Mouse (Mus musculus): ENCODE measurements around the gene Dab2.

Dab2 gene

GRCm38 (mm10) chr15:6299554-6299953 lies at the start of gene Dab2:
TSS of gene Dab2 (plus strand) at chr15:6299788.
- DNase-seq (ENCODE audit: low read depth), result no peak

DNA sequence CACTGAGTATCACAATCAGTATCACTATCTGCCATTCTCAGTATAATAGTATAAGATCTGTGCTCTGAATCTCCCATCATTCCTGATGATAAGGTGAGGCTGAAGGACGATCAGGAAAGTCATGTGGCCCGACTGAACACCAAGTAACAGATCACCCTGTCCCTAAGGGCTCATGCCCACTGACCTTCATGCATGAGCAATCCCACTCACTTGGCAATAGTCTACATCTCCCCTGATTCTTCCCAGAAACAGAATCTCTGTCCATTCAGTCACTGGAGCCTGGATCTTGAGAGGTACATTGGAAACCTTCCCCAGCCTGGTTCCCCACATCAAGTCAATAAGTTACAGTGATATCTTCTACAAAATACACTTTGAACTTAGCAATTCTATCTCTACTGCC lies 46.1 kb upstream of the Dab2 start:
- no peak for DNase-seq (ENCODE audit: low read depth)

DNA sequence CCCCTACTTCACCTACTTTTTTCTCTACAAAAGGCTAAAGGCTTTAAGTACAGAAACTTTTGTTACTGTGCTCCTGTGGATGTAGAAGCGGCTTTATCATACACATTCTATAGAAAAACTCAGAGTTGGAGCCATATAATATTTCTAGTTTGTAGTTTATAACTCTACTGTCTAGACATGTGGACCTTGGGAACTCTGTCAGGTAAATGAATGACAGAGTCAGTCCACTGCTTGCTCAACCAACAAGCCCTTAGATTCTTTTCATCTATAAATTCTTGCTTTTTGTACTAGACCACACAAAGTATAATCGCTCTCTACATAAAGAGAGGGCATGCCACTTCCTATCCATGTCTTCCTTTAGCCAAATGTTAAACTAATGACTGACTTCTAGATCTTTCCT lies 45.2 kb upstream of the Dab2 start:
- no peak for DNase-seq (ENCODE audit: low read depth)

- no peak for DNase-seq (ENCODE audit: low read depth)
These were observed 42.5 kb upstream of the Dab2 start for GRCm38 (mm10) chr15:6257049-6257448.

GRCm38 (mm10) chr15:6259957-6260740 lies 39.4 kb upstream of the Dab2 start:
- no peak for DNase-seq (ENCODE audit: low read depth)

- DNase-seq (ENCODE audit: low read depth), result no peak
These were observed 38.7 kb upstream of the Dab2 start for GRCm38 (mm10) chr15:6260741-6261430.

DNA sequence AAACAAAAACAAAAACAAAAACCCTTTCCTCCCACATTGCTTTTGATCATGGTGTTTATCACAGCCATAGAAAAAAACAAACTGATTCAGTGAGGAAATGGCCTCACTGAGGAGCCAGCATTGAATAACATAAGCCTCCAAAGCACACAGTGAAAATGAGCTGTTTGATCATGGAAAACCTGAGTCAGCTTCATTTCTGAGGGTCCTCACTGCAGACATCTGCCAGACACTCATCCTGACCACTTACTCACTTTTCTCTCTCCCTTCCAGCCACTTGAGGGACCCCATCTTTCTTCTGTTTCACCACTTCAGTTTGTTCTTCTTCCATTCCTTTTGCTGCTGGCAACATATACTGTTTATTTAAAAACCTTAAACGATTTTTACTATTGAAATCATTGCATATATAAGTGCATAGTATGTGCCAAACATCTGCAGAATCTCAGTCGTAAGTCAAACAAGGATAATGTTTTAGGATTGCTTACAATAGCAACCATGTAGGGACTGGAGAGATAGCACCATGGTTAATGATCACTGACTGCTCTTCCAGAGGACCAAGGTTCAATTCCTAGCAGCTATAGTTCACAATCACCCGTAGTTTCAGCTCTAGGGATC lies 32.3 kb upstream of the Dab2 start:
- DNase-seq (ENCODE audit: low read depth), result no peak

- DNase-seq (ENCODE audit: low read depth), result no peak
These were observed 20.8 kb upstream of the Dab2 start for GRCm38 (mm10) chr15:6278606-6279468.

DNA sequence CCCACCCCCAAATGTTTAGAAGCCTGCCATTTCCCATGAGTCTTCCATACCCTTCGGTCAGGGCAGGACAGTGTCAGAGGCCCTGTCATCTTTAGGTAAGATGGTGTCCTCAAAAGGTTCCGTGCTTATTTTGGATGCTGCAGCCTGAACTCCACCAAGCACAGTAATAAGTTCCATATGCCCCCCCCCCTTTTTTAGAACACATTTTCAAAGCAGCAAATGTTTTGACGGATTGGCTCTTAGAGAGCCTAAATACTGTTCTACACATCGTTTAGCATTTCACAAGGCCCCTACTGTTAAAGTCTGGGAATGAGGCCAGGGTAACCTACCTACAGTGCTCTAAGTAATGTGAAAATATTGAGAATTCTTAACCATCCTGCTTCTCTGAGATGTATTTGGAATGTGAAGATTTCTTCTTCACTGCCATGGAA lies 19.6 kb upstream of the Dab2 start:
- no peak for DNase-seq (ENCODE audit: low read depth)

DNA sequence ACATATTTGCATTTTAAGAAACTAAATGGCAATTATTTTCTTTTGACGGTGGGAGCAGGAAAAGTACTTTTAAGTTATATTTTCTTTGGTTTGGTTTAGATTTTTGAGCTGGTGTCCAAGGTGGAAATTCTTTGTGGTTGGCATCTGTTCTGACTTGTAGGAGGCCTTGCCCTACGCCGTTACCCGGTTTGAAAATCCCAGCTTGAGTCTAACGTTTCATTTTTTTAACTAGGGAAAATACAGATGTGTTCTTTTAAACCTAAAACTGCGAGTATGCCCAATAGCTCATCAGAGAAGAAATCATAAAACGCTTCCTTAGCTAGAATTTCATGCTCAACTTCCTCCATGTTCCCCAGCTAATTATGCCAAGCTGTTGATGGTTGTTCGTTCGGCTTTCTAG lies 16.3 kb upstream of the Dab2 start:
- no peak for DNase-seq (ENCODE audit: low read depth)

GRCm38 (mm10) chr15:6296071-6296470 lies 3.5 kb upstream of the Dab2 start:
- DNase-seq (ENCODE audit: low read depth), result no peak

DNA sequence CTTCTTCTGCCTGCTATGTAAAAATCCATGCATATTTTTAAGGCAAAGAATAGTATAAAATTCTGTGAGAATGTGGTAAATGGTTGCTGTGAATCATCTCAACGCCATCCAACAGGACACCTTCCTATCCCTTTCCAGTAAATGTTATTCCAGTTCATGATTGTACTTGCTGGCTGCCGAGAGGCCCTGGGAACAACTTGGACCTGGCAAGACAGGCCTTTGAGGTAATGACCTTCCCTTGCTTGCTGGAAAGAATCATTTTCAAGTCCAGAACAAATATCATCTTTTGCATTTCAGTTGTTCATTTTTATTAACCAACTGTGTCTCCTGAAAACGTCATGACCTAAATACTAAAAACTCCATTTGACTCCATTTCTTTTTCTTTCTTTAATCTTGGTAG lies 862 bp upstream of the Dab2 start:
- no peak for DNase-seq (ENCODE audit: low read depth)

DNA sequence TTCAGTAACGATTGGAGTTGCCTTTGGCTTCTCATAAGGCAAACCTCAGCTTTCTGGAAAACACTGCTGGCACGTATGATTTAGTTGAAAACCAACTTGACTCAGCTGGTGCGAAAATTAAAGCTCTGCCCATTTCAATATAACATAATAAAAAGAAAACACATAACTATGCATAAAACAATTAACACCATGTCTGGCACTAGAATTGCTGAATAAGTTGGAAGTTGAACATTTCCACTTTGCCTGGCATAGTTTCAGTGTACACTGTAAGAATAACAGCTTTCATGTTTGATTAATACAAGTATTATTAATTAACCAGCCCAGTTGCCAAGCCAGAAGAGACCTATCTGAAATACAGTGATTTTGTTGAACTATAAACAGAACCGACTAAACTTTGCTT lies 2.6 kb downstream of the Dab2 start:
- DNase-seq (ENCODE audit: low read depth), result no peak

DNA sequence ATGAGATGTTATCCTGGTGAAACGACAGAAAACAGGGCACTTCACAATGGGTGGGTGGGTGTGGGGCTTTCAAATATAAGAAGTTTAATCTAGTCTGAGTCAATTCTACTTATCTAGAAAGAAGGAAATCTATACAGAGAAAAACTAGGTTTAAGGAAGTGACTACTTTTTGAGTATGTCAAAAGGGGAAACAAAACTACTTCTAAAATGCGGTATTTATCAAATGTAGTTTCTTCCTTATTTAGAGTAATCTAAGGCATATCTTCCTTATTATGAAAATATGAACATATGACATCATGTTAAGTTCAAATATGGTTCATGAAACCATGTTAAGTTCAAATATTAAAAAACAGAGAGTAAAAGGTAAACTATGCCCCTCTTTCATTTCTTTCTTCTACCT lies 4.2 kb downstream of the Dab2 start:
- DNase-seq (ENCODE audit: low read depth), result no peak

GRCm38 (mm10) chr15:6309633-6310032 lies 10.0 kb downstream of the Dab2 start:
- no peak for DNase-seq (ENCODE audit: low read depth)

- DNase-seq (ENCODE audit: low read depth), result no peak
These were observed 10.8 kb downstream of the Dab2 start for GRCm38 (mm10) chr15:6310417-6310816.

GRCm38 (mm10) chr15:6312396-6312795 lies 12.8 kb downstream of the Dab2 start:
- no peak for DNase-seq (ENCODE audit: low read depth)

- DNase-seq (ENCODE audit: low read depth), result no peak
These were observed 19.8 kb downstream of the Dab2 start for GRCm38 (mm10) chr15:6319352-6319751.

DNA sequence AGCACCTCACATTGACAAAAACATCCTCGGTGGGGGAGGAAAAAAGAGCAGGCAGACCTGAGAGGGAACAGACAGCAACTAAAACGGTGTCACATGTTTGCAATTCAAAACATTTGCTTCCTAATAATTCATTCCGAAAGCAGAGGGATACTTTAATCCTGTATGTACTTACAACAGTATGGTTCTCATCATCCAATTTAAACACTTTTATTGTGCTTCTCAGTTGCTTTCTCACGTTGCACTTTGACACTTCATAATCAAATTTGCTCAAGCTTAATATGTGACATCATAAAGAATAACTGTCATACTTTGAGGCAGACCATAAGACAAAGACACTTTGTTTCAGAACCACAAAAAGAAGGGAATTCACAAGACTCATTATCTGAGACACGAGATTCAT lies 20.9 kb downstream of the Dab2 start:
- no peak for DNase-seq (ENCODE audit: low read depth)

DNA sequence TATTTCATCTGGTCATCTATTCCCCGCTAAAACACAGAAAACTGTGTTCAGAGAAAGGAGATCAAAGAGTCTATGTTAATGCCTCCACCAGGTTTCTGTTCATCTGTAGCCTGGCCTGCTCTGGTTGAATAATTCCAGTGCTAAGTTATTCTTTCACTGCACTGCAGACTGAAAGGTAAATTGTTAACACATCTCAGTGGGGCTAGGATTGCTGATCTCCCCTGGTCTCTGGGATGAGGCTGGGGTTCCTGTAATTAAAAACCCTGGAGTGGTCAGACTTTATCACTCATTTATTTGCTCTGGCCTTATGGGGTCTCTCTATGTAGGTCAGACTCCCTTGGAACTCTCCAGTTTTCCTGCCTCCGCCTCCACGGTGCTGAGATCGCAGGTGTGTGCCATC lies 21.7 kb downstream of the Dab2 start:
- DNase-seq (ENCODE audit: low read depth), result no peak

- no peak for DNase-seq (ENCODE audit: low read depth)
These were observed 22.7 kb downstream of the Dab2 start for GRCm38 (mm10) chr15:6322311-6322710.

- no peak for DNase-seq (ENCODE audit: low read depth)
These were observed 24.0 kb downstream of the Dab2 start for GRCm38 (mm10) chr15:6323577-6323976.
